Mouse (Mus musculus): ENCODE measurements around the gene Lzic.

GRCm38 (mm10) chr4:149542927-149543553 is 58.0 kb downstream of the Lzic start:
- TF ChIP-seq TAL1 (IDR thresholded peaks at IDR 0.05; ENCODE audit: low read length): no peak
- TF ChIP-seq GATA1 (IDR thresholded peaks at IDR 0.05; ENCODE audit: low read length): no peak
